Mouse (Mus musculus) lung, adult 2 months (tissue): ENCODE data around the gene Spsb4.

ENCODE experiments used
- CTCF ChIP-seq: fragments of 200-500 bp; IDR thresholded peaks from 2 replicates; pipeline ENCODE4 v1.5.1; 2011; ENCODE audit warnings: mild to moderate bottlenecking, low read length, control low read depth; ENCODE audit not compliant: insufficient read depth
- POLR2A ChIP-seq: fragments of 200-500 bp; IDR thresholded peaks from 2 replicates; pipeline ENCODE4 v1.6.1; 2011; ENCODE audit warnings: low read depth, mild to moderate bottlenecking, control low read depth, low read length, borderline replicate concordance; ENCODE audit errors: extremely low read depth

- TF ChIP-seq CTCF (no peak), POLR2A (no peak)
These were observed 60.5 kb downstream of the Spsb4 start for GRCm38 (mm10) chr9:96958009-96958615.
